Mouse (Mus musculus) bone marrow macrophage, adult 2 months (primary cell): ENCODE data around the gene Cxcr1.

ENCODE experiments used
- CTCF ChIP-seq: IDR thresholded peaks from 2 replicates; pipeline ENCODE4 v1.5.1; 2012; ENCODE audit warnings: low read depth, mild to moderate bottlenecking, low read length, moderate library complexity
- POLR2A ChIP-seq: IDR thresholded peaks from 2 replicates; pipeline ENCODE4 v1.6.1; 2012; ENCODE audit warnings: mild to moderate bottlenecking, low read depth, low read length, borderline replicate concordance

DNA sequence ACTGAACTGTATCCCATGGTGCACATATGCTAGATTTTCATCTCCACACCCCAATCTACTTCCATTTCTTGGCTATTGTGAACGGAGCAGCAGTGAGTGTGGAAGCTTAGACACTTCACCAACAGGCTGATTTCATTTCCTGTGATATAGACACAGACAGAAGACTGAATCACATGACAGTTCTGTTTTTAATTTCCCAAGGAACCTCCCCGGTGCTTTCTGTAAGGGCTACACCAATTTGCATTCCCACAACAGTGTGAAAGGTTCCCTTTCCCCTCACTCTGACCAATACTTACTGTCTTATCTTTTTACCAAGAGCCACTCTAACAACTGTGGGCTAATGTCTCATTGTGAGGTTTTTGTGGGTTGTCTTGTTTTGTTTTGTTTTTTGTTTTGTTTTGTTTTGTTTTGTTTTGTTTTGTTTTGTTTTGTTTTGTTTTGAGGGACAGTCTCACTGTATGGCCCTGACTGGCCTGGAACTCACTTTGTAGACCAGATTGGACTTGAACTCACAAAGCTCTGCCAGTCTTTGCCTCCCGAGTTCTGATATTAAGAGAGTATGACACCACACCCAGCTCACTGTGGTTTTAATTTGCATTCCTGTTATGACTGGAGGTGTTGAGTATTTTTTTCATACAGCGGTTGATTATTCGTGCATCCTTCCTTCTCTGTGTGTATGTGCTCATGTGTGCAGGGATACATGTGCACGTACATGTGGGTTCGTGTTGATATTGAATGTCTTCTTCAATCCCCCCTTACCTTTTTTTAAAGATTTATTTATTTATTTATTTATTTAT is 6.8 kb upstream of the Cxcr1 start:
- TF ChIP-seq CTCF (no peak), POLR2A (no peak)
